Mouse (Mus musculus) cerebellum, adult (tissue): ENCODE results near the gene Mmd2.

Experiments used
- ATAC-seq: cut with Nextera tagmentation; 2 replicates; pipeline ENCODE4 v1.9.2; 2017; ENCODE audit warnings: mild to moderate bottlenecking, moderate library complexity, mixed read lengths; ENCODE audit not compliant: insufficient number of reproducible peaks, low FRiP score, low TSS enrichment

Mmd2 gene

GRCm38 (mm10) chr5:142608259-142608988 lies at the start of gene Mmd2:
Gene Mmd2, minus strand, starts transcription at chr5:142608800.
- ATAC-seq, result peak; percentile 52; the same call in 1 of the 2 replicates

- ATAC-seq, result no peak
These were observed 43.7 kb upstream of the Mmd2 start for GRCm38 (mm10) chr5:142652266-142652665.

DNA sequence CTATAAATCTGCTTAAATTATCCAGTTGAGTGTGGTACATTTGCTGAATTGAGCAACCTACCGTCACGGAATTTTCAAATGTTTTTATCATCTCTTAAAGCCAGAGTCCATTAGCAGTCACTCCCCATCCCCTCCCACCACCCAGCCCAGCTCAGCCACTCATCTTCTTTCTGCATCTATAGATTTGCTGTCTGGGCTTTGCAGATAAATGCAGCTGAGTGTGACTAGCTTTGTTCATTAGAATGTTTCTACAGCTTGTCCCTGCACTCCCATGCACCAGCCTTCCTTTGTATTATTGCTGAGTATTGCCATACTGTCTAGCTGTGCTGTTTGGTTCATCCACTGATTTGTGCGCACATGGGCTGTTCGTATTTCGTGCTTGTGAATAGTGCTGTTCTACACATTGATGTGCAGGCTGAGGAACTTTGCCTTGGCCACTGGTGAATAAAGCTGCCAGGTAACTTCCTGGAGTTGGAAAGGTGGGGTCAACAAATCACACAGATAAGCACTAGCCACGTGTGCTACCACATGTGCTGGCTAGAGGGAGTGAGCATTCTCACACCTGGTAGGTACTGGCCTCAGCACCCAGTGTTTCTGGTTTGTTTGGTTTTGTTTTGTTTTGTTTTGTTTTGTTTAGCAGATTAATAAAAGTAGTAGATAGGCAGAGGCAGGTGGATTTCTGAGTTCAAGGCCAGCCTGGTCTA lies 42.3 kb upstream of the Mmd2 start:
- no peak for ATAC-seq

DNA sequence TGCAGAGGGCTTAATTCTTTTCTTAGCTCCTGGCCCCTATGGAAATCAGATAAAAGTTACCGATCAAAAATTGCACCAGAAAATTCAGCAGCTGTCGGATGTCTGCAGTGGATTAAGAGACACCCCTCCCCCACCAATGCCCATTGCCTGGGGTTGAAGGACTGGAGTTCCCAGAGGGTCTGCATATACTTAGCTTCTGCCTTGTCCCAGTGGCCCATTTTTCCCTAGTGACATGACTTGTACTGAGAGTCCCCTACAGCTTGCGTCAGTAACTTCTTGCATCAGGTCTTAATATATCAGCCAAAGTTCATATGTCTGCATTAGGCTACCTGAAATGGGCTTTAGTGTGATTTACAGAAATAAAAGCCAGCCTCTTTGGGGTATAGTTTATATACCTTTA lies 41.8 kb upstream of the Mmd2 start:
- ATAC-seq, result no peak

- ATAC-seq, result no peak
These were observed 41.0 kb upstream of the Mmd2 start for GRCm38 (mm10) chr5:142649460-142650050.

DNA sequence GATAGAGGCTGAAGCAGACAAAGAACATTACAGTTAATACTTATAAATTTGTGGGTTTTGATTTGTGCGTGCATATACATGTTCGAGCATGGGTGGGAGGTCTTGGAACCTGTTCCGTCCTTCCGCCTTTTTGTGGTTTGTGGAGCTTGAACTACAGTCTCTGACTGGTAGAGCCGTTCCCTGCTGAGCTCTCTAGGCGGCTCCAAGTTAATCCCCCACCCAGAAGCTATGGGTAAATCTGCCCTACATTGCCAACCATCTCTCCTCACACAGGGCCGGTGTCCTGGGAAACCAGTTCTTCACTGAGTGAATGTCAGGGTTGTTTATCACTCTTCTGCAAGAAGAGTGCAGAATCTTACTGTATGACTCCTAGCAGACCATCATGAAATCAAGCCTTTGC lies 39.6 kb upstream of the Mmd2 start:
- ATAC-seq, result no peak

- ATAC-seq, result no peak
These were observed 32.9 kb upstream of the Mmd2 start for GRCm38 (mm10) chr5:142641331-142642051.

DNA sequence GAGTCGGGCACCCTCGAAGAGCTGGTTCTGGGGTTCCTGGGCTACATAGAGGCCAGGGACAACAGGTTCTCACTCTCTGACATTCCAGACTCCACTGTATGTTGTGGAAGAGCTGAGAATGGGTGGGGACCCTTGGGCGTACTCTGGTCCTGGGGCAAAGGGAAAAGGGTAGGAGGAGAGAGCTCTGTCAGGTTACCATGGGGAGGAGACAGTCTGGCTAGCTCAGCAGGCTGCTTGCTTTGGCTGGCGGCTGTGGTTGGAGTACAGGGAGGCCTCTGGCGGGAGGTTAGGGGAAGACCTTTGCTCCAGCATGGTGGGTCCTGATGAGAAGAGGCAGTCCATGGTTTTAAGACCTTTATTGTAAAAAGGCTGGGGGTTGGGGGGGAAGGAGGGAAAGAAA lies 31.5 kb upstream of the Mmd2 start:
- no peak for ATAC-seq

GRCm38 (mm10) chr5:142637823-142638222 lies 29.2 kb upstream of the Mmd2 start:
- ATAC-seq, result no peak

GRCm38 (mm10) chr5:142630224-142630623 lies 21.6 kb upstream of the Mmd2 start:
- no peak for ATAC-seq

DNA sequence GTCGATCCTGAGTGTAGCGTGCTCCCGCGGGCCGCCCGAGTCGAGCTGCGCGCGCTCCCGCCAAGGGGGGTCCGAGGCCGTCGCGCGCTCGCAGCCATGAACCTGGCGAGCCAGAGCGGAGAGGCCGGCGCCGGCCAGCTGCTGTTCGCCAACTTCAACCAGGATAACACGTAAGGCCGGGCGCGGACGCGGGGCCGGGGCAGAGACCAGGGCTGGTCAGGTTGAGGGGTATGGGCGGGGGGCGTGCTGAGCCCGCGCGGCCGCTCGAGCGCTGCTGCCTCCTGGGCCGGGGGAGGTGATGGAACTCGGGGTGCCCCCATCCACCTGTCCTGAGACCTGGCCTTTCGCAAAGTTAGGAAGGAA lies 21.0 kb upstream of the Mmd2 start:
- peak; percentile 47; the same call in 1 of the 2 replicates for ATAC-seq

DNA sequence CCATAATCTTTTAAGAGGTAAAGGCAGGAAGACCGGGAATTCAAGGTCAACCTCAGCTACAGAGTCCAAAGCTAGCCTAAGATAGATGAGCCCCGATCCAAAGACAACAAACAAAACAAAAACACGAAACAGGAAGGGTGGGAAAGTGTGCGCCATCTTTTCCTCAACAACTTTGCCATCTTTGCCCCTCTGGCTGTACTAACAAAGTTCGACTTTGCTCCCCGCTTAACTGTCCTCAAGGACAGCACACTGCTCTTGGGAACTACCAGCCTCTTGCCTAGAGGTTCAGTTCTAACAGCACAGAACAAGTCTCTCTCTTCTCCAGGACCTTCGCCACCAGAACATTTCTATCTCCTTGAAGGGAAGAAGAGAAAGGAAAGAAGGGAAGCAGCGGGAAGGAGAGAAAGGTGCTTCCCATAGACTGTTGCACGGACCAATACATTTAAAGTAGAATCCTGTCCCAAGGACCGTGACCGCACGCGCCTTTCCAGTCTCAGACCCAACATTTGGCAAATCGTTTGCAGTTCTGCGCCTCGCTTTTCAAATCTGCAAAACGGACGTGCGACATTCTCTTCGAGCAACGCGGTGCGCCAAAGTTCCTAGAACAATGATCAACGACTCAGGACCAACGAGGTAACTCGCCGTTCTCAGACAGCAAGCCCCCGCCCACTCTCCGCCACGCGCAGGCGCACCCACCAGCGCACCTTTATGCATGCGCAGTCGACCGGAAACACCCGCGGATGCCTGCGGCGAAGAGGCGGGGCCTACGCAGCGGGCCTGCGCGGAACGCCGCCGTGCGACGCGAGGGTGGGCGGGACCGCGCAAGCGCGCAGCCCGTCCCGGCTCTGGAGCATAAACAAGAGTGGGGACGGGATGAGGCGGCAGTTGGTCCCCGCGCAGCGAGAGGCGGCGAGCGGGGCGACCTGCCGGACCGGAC lies 20.4 kb upstream of the Mmd2 start:
- peak; percentile 91 for ATAC-seq

- ATAC-seq, result no peak
These were observed 18.8 kb upstream of the Mmd2 start, which contains the start of gene Wipi2 for GRCm38 (mm10) chr5:142627398-142627797. Gene Wipi2, plus strand, starts transcription at chr5:142627698.

DNA sequence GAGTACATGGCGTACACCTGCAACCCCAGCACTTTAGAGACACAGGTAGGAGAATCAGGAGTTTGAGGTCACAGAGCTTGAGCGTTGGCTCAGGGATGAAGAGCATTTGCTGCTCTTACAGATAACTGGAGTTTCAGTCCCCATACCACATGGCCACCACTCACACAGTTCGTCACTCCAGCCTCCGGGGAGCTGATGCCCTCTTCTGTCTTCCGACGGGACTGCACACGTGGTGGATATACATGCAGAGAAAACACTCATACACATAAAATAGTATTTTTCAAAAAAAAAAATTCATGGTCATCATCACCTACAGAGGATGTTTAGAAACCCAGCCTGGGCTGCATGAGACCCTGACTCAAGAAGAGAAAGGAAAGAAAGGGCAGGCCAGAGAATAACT lies 14.5 kb upstream of the Mmd2 start:
- ATAC-seq, result no peak

DNA sequence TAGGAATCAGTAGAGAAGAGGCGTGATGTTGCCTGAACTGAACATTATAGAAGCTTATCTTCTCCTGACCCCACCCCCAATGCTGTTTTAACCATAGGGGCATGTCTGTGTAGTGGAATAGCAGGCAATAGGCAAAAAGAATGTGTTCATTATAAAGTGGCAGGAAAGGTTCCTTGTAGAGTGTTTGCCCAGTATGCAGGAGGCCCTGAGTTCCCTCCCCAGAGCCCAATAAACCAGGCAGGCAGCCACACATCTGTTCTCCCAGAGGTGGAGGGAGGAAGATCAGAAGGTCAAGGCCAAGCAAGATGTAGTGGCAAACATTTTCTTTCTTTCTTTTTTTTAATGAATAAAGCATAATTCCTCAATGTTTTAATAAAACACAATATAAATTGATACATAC lies 13.5 kb upstream of the Mmd2 start:
- no peak for ATAC-seq

DNA sequence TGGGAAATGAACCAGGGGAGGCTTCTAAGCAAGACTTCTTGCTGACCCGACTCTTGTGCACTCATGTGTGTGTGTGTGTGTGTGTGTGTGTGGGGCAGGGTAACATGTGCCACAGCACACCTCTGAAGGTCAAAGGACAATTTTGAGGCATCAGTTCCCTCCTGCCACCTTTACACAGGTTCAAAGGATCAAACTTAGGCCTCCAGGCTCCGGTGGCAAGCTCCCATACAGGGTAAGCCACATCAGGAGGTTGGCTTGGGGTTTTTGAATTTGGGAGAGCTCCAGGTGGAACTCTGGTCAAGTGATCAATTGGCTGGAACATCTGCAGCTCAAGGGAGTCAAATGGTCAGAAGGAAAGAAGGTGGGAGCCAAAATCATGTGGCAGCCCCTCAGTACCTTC lies 12.8 kb upstream of the Mmd2 start:
- no peak for ATAC-seq

- peak; percentile 58; the same call in 1 of the 2 replicates for ATAC-seq
These were observed 11.3 kb upstream of the Mmd2 start for GRCm38 (mm10) chr5:142619866-142620265.

GRCm38 (mm10) chr5:142616326-142616725 lies 7.7 kb upstream of the Mmd2 start:
- ATAC-seq, result no peak

- ATAC-seq, result no peak
These were observed 7.0 kb upstream of the Mmd2 start for GRCm38 (mm10) chr5:142615638-142616037.

DNA sequence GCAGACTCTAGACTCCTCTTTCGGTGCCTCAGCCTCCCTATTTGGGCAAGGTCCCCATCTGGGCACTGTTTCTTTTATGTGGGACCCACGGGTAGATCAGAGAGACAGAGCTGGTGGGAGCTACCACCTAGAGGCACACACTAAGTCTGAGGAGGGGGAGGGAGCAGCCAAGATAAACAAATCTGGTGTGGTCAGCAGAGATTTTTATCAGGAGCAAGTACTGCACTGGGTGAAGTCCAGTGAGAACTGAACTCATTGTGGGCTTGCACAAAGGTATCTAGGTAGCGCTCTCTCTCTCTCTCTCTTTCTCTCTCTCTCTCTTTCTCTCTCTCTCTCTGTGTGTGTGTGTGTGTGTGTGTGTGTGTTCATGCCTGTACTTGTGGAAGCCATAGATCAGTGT lies 5.9 kb upstream of the Mmd2 start:
- ATAC-seq, result no peak
